Mouse (Mus musculus) CH12.LX (cell line): Measurements from ENCODE around the gene Fev. TPM values are rescaled to one million over a fixed set of nuclear protein-coding genes. Genes with fewer than 3 reads are reported as not detected.

Source experiments
- DNase-seq: peaks from one replicate; pipeline ENCODE4 v3.0.0-alpha.2; 2013; ENCODE audit errors: extremely low read depth
- H3K27ac ChIP-seq: 2 replicates; pipeline ENCODE4 v1.5.1; 2012; ENCODE audit warnings: low read depth, mild to moderate bottlenecking, control low read depth, moderate library complexity; ENCODE audit not compliant: insufficient read depth
- H3K27me3 ChIP-seq: replicated peaks from 2 replicates; pipeline ENCODE3; 2012; ENCODE audit warnings: inconsistent platforms
- H3K36me3 ChIP-seq, 2 experiments: replicated peaks in 1 of 2; 2 replicates each; pipeline versions ENCODE3 to v1.6.1; 2012; ENCODE audit warnings: inconsistent platforms in 1 of 2, low read length in 1 of 2, mild to moderate bottlenecking in 1 of 2, mixed read lengths in 1 of 2, moderate library complexity in 1 of 2; ENCODE audit not compliant: control insufficient read depth in 1 of 2, insufficient read depth in 1 of 2
- H3K4me1 ChIP-seq, 2 experiments: 2 replicates each; pipeline ENCODE4 v1.6.1; 2012; ENCODE audit warnings: inconsistent platforms in 1 of 2, moderate library complexity in 1 of 2; ENCODE audit not compliant: insufficient read depth in 2 of 2, control insufficient read depth in 1 of 2
- H3K4me2 ChIP-seq: 2 replicates; pipeline ENCODE4 v1.6.1; 2012; ENCODE audit warnings: low read depth, mild to moderate bottlenecking, control low read depth; ENCODE audit not compliant: poor library complexity, insufficient read depth, severe bottlenecking
- H3K4me3 ChIP-seq, 3 experiments: fragments of 150-350 bp in 1 of 3; sonication (generic) in 1 of 3; replicated peaks in 1 of 3; 2 replicates each; pipeline versions ENCODE3 to v1.5.1; 2011 to 2012; ENCODE audit warnings: low read depth in 2 of 3, low read length in 2 of 3, mild to moderate bottlenecking in 2 of 3, moderate library complexity in 2 of 3, control low read depth in 1 of 3, improper control_type of control experiment in 1 of 3, inconsistent platforms in 1 of 3, mixed read lengths in 1 of 3; ENCODE audit not compliant: poor library complexity in 1 of 3
- H3K79me2 ChIP-seq: replicated peaks from 2 replicates; pipeline ENCODE4 v1.6.1; 2012; ENCODE audit warnings: mild to moderate bottlenecking, moderate library complexity; ENCODE audit not compliant: control insufficient read depth, poor library complexity, insufficient read depth, severe bottlenecking; ENCODE audit errors: extremely low read depth
- H3K9ac ChIP-seq: 2 replicates; pipeline ENCODE4 v1.6.1; 2012; ENCODE audit warnings: low read depth, mild to moderate bottlenecking, control low read depth, moderate library complexity; ENCODE audit not compliant: insufficient read depth
- H3K9me3 ChIP-seq: replicated peaks from 2 replicates; pipeline ENCODE3; 2012; ENCODE audit warnings: low read length, inconsistent platforms, mixed read lengths
- CHD1 ChIP-seq: IDR thresholded peaks from 2 replicates; pipeline ENCODE4 v1.6.1; 2012; ENCODE audit warnings: low read depth, low read length, improper control_type of control experiment, inconsistent platforms
- CTCF ChIP-seq, 2 experiments: IDR thresholded peaks in 1 of 2; conservative IDR thresholded peaks in 1 of 2; 2 replicates each; pipeline ENCODE4 v1.5.1; 2011 to 2012; ENCODE audit warnings: low read depth in 2 of 2, low read length in 2 of 2, improper control_type of control experiment in 1 of 2, inconsistent platforms in 1 of 2, mild to moderate bottlenecking in 1 of 2, moderate library complexity in 1 of 2
- JUN ChIP-seq: IDR thresholded peaks from 2 replicates; pipeline ENCODE4 v1.6.1; 2011; ENCODE audit warnings: low read depth, mild to moderate bottlenecking, low read length, improper control_type of control experiment, moderate library complexity; ENCODE audit not compliant: insufficient read depth
- JUND ChIP-seq: conservative IDR thresholded peaks from 2 replicates; pipeline ENCODE4 v1.6.1; 2011; ENCODE audit warnings: low read depth, low read length, improper control_type of control experiment
- MAX ChIP-seq: IDR thresholded peaks from 2 replicates; pipeline ENCODE4 v1.6.1; 2011; ENCODE audit warnings: low read length, improper control_type of control experiment
- MAZ ChIP-seq: IDR thresholded peaks from 2 replicates; pipeline ENCODE4 v1.6.1; 2012; ENCODE audit warnings: low read depth, mild to moderate bottlenecking, inconsistent platforms, low read length, improper control_type of control experiment, moderate library complexity
- MEF2A ChIP-seq: IDR thresholded peaks from 2 replicates; pipeline ENCODE4 v1.6.1; 2014; ENCODE audit warnings: low read depth, mild to moderate bottlenecking, inconsistent platforms, low read length, improper control_type of control experiment, borderline replicate concordance
- NELFE ChIP-seq: IDR thresholded peaks from 2 replicates; pipeline ENCODE4 v1.6.1; 2011; ENCODE audit warnings: low read depth, low read length, improper control_type of control experiment
- PAX5 ChIP-seq: IDR thresholded peaks from 2 replicates; pipeline ENCODE4 v1.6.1; 2012; ENCODE audit warnings: low read length, inconsistent platforms, mixed read lengths
- RAD21 ChIP-seq: IDR thresholded peaks from 2 replicates; pipeline ENCODE4 v1.6.1; 2011; ENCODE audit warnings: low read depth, mild to moderate bottlenecking, low read length, improper control_type of control experiment, moderate library complexity
- SMC3 ChIP-seq: IDR thresholded peaks from 2 replicates; pipeline ENCODE4 v1.6.1; 2011; ENCODE audit warnings: low read depth, low read length, improper control_type of control experiment
- TBP ChIP-seq: conservative IDR thresholded peaks from 2 replicates; pipeline ENCODE4 v1.6.1; 2011; ENCODE audit warnings: low read depth, low read length, improper control_type of control experiment
- TCF12 ChIP-seq: IDR thresholded peaks from 2 replicates; pipeline ENCODE4 v1.6.1; 2014; ENCODE audit warnings: low read depth, mild to moderate bottlenecking, inconsistent platforms, low read length, improper control_type of control experiment
- UBTF ChIP-seq: IDR thresholded peaks from 2 replicates; pipeline ENCODE4 v1.6.1; 2012; ENCODE audit warnings: low read depth, mild to moderate bottlenecking, inconsistent platforms, low read length, improper control_type of control experiment, moderate library complexity
- ZC3H11A ChIP-seq: IDR thresholded peaks from 2 replicates; pipeline ENCODE4 v1.6.1; 2012; ENCODE audit warnings: low read depth, mild to moderate bottlenecking, inconsistent platforms, low read length, improper control_type of control experiment
- ZNF384 ChIP-seq: IDR thresholded peaks from 2 replicates; pipeline ENCODE4 v1.6.1; 2012; ENCODE audit warnings: low read depth, low read length, improper control_type of control experiment, inconsistent platforms
- dilution Hi-C: fragments of 300-500 bp; cut with MboI; formaldehyde crosslinking; loops from 2 replicates; pipeline ENCODE4 v1.14.3; 2020; ENCODE audit warnings: low sequenced_read_pairs; ENCODE audit not compliant: extremely low pct_unique_long_range_greater_than_20kb, extremely low pct_ligation_motif_present
- in situ Hi-C: fragments of 300-500 bp; cut with MboI; formaldehyde crosslinking; loops from 3 replicates; pipeline ENCODE4 v1.14.3; 2019; ENCODE audit warnings: low sequenced_read_pairs, low pct_ligation_motif_present, low pct_unique_long_range_greater_than_20kb, mixed read lengths
- polyA plus RNA-seq: library from polyadenylated mRNA; unstranded; fragments of >175 nt; gene quantifications from 2 replicates; pipeline ENCODE4 v1.2.1, GENCODE M21; 2012; ENCODE audit warnings: low read depth; ENCODE audit not compliant: insufficient read length
- total RNA-seq, 2 experiments: library from RNA; depleted of rRNA; stranded (reverse); fragments of 300-350 nt in 1 of 2; fragments of >200 nt in 1 of 2; gene quantifications; 2 replicates each; pipeline ENCODE4 v1.2.3; 2012 to 2014

Fev gene
- total and polyA plus RNA-seq, 3 experiments: not detected

GRCm38 (mm10) chr1:74897976-74898375, 12.8 kb upstream of the Fev start:
- no peak for DNase-seq
- Histone ChIP-seq H3K4me3 (peak overlapping the region in 1 of 3 experiments; percentile 25), H3K79me2 (no peaks in the 10 kb centered on the region), H3K36me3 (no peaks in the 10 kb centered on the region), H3K4me2 (no peak overlapping the region), H3K9ac (no peak overlapping the region), H3K4me1 (peaks cover 48 to 85% of the 10 kb centered on the region in 2 experiments), H3K27ac (no peak overlapping the region), H3K27me3 (peaks cover 40% of the 10 kb centered on the region), H3K9me3 (no peaks in the 10 kb centered on the region)
- dilution Hi-C loops: no loop called here
- in situ Hi-C loops: no loop called here
- TF ChIP-seq PAX5 (no peak), NELFE (no peak), MAX (no peak), TBP (no peak), ZC3H11A (no peak), JUN (no peak), MEF2A (no peak), ZNF384 (no peak)

- Histone ChIP-seq H3K79me2 (no peaks in the 10 kb centered on the region), H3K4me2 (peak overlapping the region; percentile 67), H3K27me3 (peaks cover 27% of the 10 kb centered on the region), H3K27ac (peak overlapping the region; percentile 13; the same call in 1 of the 2 replicates), H3K9ac (no peak overlapping the region), H3K36me3 (no peaks in the 10 kb centered on the region), H3K9me3 (no peaks in the 10 kb centered on the region), H3K4me1 (peaks cover 40 to 80% of the 10 kb centered on the region in 2 experiments), H3K4me3 (peak overlapping the region in 1 of 3 experiments; percentile 1)
- TF ChIP-seq UBTF: no peak
- TF ChIP-seq MEF2A: peak; percentile 82; the same call in 1 of the 2 replicates
- 0 out of 2 replicates have a peak, but pooled peaks have one; percentile 5 for TF ChIP-seq TCF12
- peak in 1 of 2 experiments; percentile 71; a peak in 2 of 4 replicates for TF ChIP-seq CTCF (conservative IDR thresholded peaks at IDR 0.05 in 1 of 2, IDR thresholded peaks at IDR 0.05 in 1 of 2; ENCODE audit: low read depth in 2 of 2, low read length in 2 of 2)
- peak; percentile 33 for TF ChIP-seq SMC3
- TF ChIP-seq CHD1: no peak
- peak; percentile 26 for TF ChIP-seq RAD21
- peak; percentile 64; the same call in 1 of the 2 replicates for TF ChIP-seq MAZ
- no peak for TF ChIP-seq JUND
- in situ Hi-C loops (no loop called here), dilution Hi-C loops (no loop called here)
- peak; percentile 74 for DNase-seq
Measured at GRCm38 (mm10) chr1:74894966-74895365, 9.7 kb upstream of the Fev start.
